Mouse (Mus musculus): ENCODE measurements at regions not wholly inside any gene's neighbourhood (a gene's known extent, or its start where the extent isn't known, plus 50 kb on each side); places are given as distances from the start of the nearest gene placed in this dataset.

- TF ChIP-seq MAX (IDR thresholded peaks at IDR 0.05; ENCODE audit: low read length) (no peak), RAD21 (IDR thresholded peaks at IDR 0.05; ENCODE audit: low read depth, low read length) (no peak), MYC (IDR thresholded peaks at IDR 0.05; ENCODE audit: low read depth, low read length) (no peak), BHLHE40 (IDR thresholded peaks at IDR 0.05; ENCODE audit: low read depth, low read length) (peak; percentile 74)
- no peak overlapping the region for H3K27ac ChIP-seq (ENCODE audit: insufficient read depth, low read depth)
- in situ Hi-C loops (cut with MboI; ENCODE audit: low pct_ligation_motif_present, low pct_unique_long_range_greater_than_20kb, low sequenced_read_pairs) (no loop called here), dilution Hi-C loops (cut with MboI; ENCODE audit: extremely low pct_ligation_motif_present, extremely low pct_unique_long_range_greater_than_20kb, low sequenced_read_pairs) (no loop called here)
- DNase-seq (ENCODE audit: extremely low read depth): peak; percentile 10
- H3K9me3 ChIP-seq (replicated peaks; ENCODE audit: low read length): no peaks in the 10 kb centered on the region
- no peaks in the 10 kb centered on the region for H3K79me2 ChIP-seq (replicated peaks; ENCODE audit: control insufficient read depth, extremely low read depth, insufficient read depth, poor library complexity, severe bottlenecking)
- no peak overlapping the region for H3K9ac ChIP-seq (ENCODE audit: insufficient read depth, low read depth)
- H3K27me3 ChIP-seq (replicated peaks): no peaks in the 10 kb centered on the region
- H3K4me2 ChIP-seq (ENCODE audit: insufficient read depth, low read depth, poor library complexity, severe bottlenecking): no peak overlapping the region
- H3K4me1 ChIP-seq (ENCODE audit: control insufficient read depth in 1 of 2, insufficient read depth in 2 of 2): peaks cover 0 to 20% of the 10 kb centered on the region in 2 experiments; a peak in 2 of 4 replicates
- no peaks in the 10 kb centered on the region for H3K36me3 ChIP-seq (replicated peaks in 1 of 2; ENCODE audit: control insufficient read depth in 1 of 2, insufficient read depth in 1 of 2, low read length in 1 of 2)
- no peak overlapping the region for H3K4me3 ChIP-seq (replicated peaks in 1 of 3; ENCODE audit: low read depth in 2 of 3, low read length in 2 of 3, poor library complexity in 1 of 3)
Measured at GRCm38 (mm10) chr7:115020023-115020422, 276.5 kb downstream of the Insc start.

GRCm38 (mm10) chr7:115025803-115026202 lies 282.3 kb downstream of the Insc start:
- Histone ChIP-seq H3K27me3 (replicated peaks) (no peaks in the 10 kb centered on the region), H3K4me2 (ENCODE audit: insufficient read depth, low read depth, poor library complexity, severe bottlenecking) (no peak overlapping the region), H3K9me3 (replicated peaks; ENCODE audit: low read length) (no peaks in the 10 kb centered on the region), H3K9ac (ENCODE audit: insufficient read depth, low read depth) (no peak overlapping the region), H3K4me3 (replicated peaks in 1 of 3; ENCODE audit: low read depth in 2 of 3, low read length in 2 of 3, poor library complexity in 1 of 3) (no peak overlapping the region), H3K79me2 (replicated peaks; ENCODE audit: control insufficient read depth, extremely low read depth, insufficient read depth, poor library complexity, severe bottlenecking) (no peaks in the 10 kb centered on the region), H3K27ac (ENCODE audit: insufficient read depth, low read depth) (no peak overlapping the region), H3K36me3 (replicated peaks in 1 of 2; ENCODE audit: control insufficient read depth in 1 of 2, insufficient read depth in 1 of 2, low read length in 1 of 2) (no peaks in the 10 kb centered on the region), H3K4me1 (ENCODE audit: control insufficient read depth in 1 of 2, insufficient read depth in 2 of 2) (peaks cover 0 to under 1% of the 10 kb centered on the region in 2 experiments; a peak in 1 of 4 replicates)
- no peak for DNase-seq (ENCODE audit: extremely low read depth)
- in situ Hi-C loops (cut with MboI; ENCODE audit: low pct_ligation_motif_present, low pct_unique_long_range_greater_than_20kb, low sequenced_read_pairs): no loop called here
- dilution Hi-C loops (cut with MboI; ENCODE audit: extremely low pct_ligation_motif_present, extremely low pct_unique_long_range_greater_than_20kb, low sequenced_read_pairs): no loop called here
- TF ChIP-seq MAZ (IDR thresholded peaks at IDR 0.05; ENCODE audit: low read depth, low read length) (no peak), POLR2AphosphoS2 (IDR thresholded peaks at IDR 0.05; ENCODE audit: low read depth, low read length) (no peak), EP300 (IDR thresholded peaks at IDR 0.05; ENCODE audit: low read length) (no peak), HCFC1 (IDR thresholded peaks at IDR 0.05; ENCODE audit: low read depth, low read length) (no peak), JUN (IDR thresholded peaks at IDR 0.05; ENCODE audit: insufficient read depth, low read depth, low read length) (no peak), USF1 (IDR thresholded peaks at IDR 0.05; ENCODE audit: low read depth, low read length) (no peak), ELF1 (IDR thresholded peaks at IDR 0.05; ENCODE audit: low read depth, low read length) (no peak), USF2 (conservative IDR thresholded peaks at IDR 0.05; ENCODE audit: low read depth, low read length) (no peak), IRF4 (IDR thresholded peaks at IDR 0.05; ENCODE audit: low read depth, low read length) (no peak), ZKSCAN1 (IDR thresholded peaks at IDR 0.05; ENCODE audit: borderline replicate concordance, low read depth, low read length) (no peak), CHD1 (IDR thresholded peaks at IDR 0.05; ENCODE audit: low read depth, low read length) (no peak), CTCF (conservative IDR thresholded peaks at IDR 0.05 in 1 of 2, IDR thresholded peaks at IDR 0.05 in 1 of 2; ENCODE audit: low read depth in 2 of 2, low read length in 2 of 2) (no peak), POLR2A (IDR thresholded peaks at IDR 0.05; ENCODE audit: low read depth, low read length) (no peak), MEF2A (IDR thresholded peaks at IDR 0.05; ENCODE audit: borderline replicate concordance, low read depth, low read length) (no peak), NELFE (IDR thresholded peaks at IDR 0.05; ENCODE audit: low read depth, low read length) (no peak), MYC (IDR thresholded peaks at IDR 0.05; ENCODE audit: low read depth, low read length) (no peak), BHLHE40 (IDR thresholded peaks at IDR 0.05; ENCODE audit: low read depth, low read length) (no peak), SIN3A (IDR thresholded peaks at IDR 0.05; ENCODE audit: low read length) (no peak), ZMIZ1 (IDR thresholded peaks at IDR 0.05; ENCODE audit: low read depth, low read length) (no peak), TCF12 (IDR thresholded peaks at IDR 0.05; ENCODE audit: low read depth, low read length) (no peak)

All from CH12.LX (cell line).